Mouse (Mus musculus) liver, adult 2 months (tissue): Measurements from ENCODE around the gene Arl3.

Experiments
- CTCF ChIP-seq: fragments of 200-500 bp; IDR thresholded peaks from 2 replicates; pipeline ENCODE4 v1.5.1; 2011; ENCODE audit warnings: low read depth, low read length, control low read depth
- POLR2A ChIP-seq: fragments of 200-500 bp; IDR thresholded peaks from 2 replicates; pipeline ENCODE4 v1.6.1; 2011; ENCODE audit warnings: low read length, control low read depth; ENCODE audit not compliant: insufficient read depth; ENCODE audit errors: extremely low read depth

- TF ChIP-seq CTCF = no peak
- no peak for TF ChIP-seq POLR2A
Measured at GRCm38 (mm10) chr19:46552496-46552895, 20.5 kb downstream of the Arl3 start.
